Mouse (Mus musculus) C2C12 (cell line): Measurements from ENCODE around the gene Glb1.

ENCODE experiments used
- CTCF ChIP-seq: IDR thresholded peaks from one replicate; pipeline ENCODE4 v1.5.1; 2011; ENCODE audit not compliant: control insufficient read depth, insufficient read depth, insufficient read length
- FOSL1 ChIP-seq: IDR thresholded peaks from one replicate; pipeline ENCODE4 v1.8.0; 2011; ENCODE audit warnings: mild to moderate bottlenecking, low read length; ENCODE audit not compliant: poor library complexity, insufficient read depth, severe bottlenecking
- USF1 ChIP-seq: IDR thresholded peaks from one replicate; pipeline ENCODE4 v1.6.1; 2011; ENCODE audit warnings: low read depth, mild to moderate bottlenecking, control low read depth, moderate library complexity

DNA sequence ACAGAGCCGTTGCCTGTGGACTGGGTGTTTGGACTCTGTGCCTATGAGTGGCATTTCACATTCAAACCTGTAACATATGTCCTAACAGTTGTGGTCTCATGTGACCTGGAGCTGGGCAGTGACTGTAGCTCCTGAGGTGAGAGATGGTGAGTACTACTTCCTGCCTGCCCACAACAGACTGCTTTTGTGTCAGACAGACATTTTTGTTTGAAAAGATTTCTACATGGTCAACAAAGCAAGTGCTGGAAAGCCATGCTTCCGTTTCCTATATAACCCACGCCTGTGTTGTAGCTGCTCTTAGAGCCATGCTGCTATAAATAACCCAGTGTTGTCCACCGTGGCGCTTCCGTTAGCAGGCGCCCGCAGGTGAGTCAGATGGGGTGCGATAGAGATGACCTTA lies 11.5 kb downstream of the Glb1 start:
- TF ChIP-seq CTCF: no peak
- TF ChIP-seq USF1: no peak
- no peak for TF ChIP-seq FOSL1
